Mouse (Mus musculus): ENCODE measurements around the gene Irs2. TPM values are rescaled to one million over a fixed set of nuclear protein-coding genes. Genes with fewer than 3 reads are reported as not detected.

Irs2 gene
- polyA plus RNA-seq, 1 experiment from 2014 or later, result 8.3 TPM

- Histone ChIP-seq H3K4me3 (ENCODE audit: low read depth, low read length) (peak overlapping the region; percentile 14), H3K4me2 (peak overlapping the region; percentile 42), H3K36me3 (ENCODE audit: control insufficient read depth, insufficient read depth, low read length) (peaks cover 30% of the 10 kb centered on the region), H3K4me1 (replicated peaks; ENCODE audit: control insufficient read depth, insufficient read depth, low read length) (peaks cover 78% of the 10 kb centered on the region), H3K9me3 (ENCODE audit: control insufficient read depth, low read length) (no peaks in the 10 kb centered on the region), H3K27ac (ENCODE audit: low read depth, low read length) (peak overlapping the region; percentile 90), H3K27me3 (replicated peaks; ENCODE audit: control insufficient read depth, insufficient read depth, low read length) (no peaks in the 10 kb centered on the region), H3K9ac (ENCODE audit: low read depth, low read length) (peak overlapping the region; percentile 50)
- ATAC-seq (replicated peaks; ENCODE audit: low FRiP score), result 0 out of 2 replicates have a peak, but pooled peaks have one; percentile 15
- no peak for DNase-seq (ENCODE audit: low spot score)
- WGBS, result 62% methylated on average over 2 of the region's 2 CpGs
Observed at GRCm38 (mm10) chr8:10991323-10991722, 16.9 kb downstream of the Irs2 start.

DNA sequence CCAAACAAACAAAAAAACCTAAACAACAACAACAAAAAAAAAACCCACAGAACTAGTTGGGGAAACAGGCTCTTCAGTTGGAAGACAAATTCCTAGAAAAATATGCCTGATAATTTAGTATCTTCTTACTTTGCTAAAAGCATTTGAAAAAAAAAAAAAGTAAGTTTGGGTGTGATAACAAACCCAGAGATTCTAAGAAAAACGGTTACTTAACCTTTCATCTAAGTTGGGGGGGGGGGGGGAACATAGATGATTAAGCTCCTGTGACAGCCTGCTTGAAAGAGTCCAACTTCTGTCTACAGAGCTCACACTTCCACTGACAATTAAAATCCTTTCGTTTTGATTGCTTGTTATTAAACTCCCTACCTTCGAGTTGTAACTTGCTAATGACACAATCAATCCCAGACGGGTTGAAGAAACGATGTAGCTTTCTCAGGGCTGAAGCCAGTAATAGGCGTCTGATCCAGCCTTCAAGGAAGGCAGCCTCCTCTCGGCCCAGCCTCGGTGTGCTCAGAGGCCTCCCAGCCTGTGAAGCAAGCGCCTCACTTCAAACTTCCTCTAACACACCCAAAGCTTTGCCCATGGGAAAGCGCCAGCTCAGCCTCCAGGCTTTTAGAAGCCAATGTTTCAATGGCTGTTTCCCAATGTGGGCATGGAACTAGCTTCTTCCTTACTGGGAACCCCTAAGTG is 17.7 kb downstream of the Irs2 start:
- H3K27me3 ChIP-seq (replicated peaks; ENCODE audit: control insufficient read depth, insufficient read depth, low read length), result no peaks in the 10 kb centered on the region
- H3K36me3 ChIP-seq (ENCODE audit: control insufficient read depth, insufficient read depth, low read length), result peaks cover 38% of the 10 kb centered on the region
- peak overlapping the region; percentile 90 for H3K27ac ChIP-seq (ENCODE audit: low read depth, low read length)
- H3K4me1 ChIP-seq (replicated peaks; ENCODE audit: control insufficient read depth, insufficient read depth, low read length), result peaks cover 77% of the 10 kb centered on the region
- H3K4me3 ChIP-seq (ENCODE audit: low read depth, low read length), result peak overlapping the region; percentile 14
- 29% methylated on average over 10 of the region's 10 CpGs for WGBS
- H3K4me2 ChIP-seq, result peak overlapping the region; percentile 42
- peak; percentile 66 for ATAC-seq (replicated peaks; ENCODE audit: low FRiP score)
- DNase-seq (ENCODE audit: low spot score), result no peak
- H3K9ac ChIP-seq (ENCODE audit: low read depth, low read length), result peak overlapping the region; percentile 50
- no peaks in the 10 kb centered on the region for H3K9me3 ChIP-seq (ENCODE audit: control insufficient read depth, low read length)

DNA sequence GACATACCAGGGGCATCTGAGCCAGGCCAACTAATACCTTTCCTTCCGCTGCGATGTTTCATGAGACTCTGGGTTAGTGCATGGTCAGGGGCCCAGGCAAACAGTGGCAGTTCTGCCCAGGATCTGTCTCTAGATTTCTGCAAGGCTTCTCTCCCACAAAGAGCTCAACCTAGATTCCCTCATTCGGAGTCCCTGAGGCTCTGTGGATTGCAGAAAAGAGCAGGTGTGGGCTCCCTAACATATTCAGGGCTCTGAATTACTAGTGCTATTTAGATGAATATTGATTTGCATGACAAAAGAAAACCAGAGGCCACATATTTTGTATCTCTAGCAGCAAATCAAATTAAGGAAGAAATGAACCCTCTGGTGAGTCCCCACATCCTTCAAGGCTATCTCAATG is 18.3 kb downstream of the Irs2 start:
- Histone ChIP-seq H3K4me2 (peak overlapping the region; percentile 44), H3K27me3 (replicated peaks; ENCODE audit: control insufficient read depth, insufficient read depth, low read length) (no peaks in the 10 kb centered on the region), H3K27ac (ENCODE audit: low read depth, low read length) (peak overlapping the region; percentile 68), H3K4me3 (ENCODE audit: low read depth, low read length) (no peak overlapping the region), H3K9me3 (ENCODE audit: control insufficient read depth, low read length) (no peaks in the 10 kb centered on the region), H3K4me1 (replicated peaks; ENCODE audit: control insufficient read depth, insufficient read depth, low read length) (peaks cover 74% of the 10 kb centered on the region), H3K9ac (ENCODE audit: low read depth, low read length) (peak overlapping the region; percentile 46; the same call in 1 of the 2 replicates), H3K36me3 (ENCODE audit: control insufficient read depth, insufficient read depth, low read length) (peaks cover 39% of the 10 kb centered on the region)
- 88% methylated on average over 3 of the region's 3 CpGs for WGBS
- DNase-seq (ENCODE audit: low spot score) (no peak), ATAC-seq (replicated peaks; ENCODE audit: low FRiP score) (no peak)

GRCm38 (mm10) chr8:10986638-10987037 is 21.6 kb downstream of the Irs2 start:
- WGBS, result 78% methylated on average over 17 of the region's 17 CpGs
- peaks cover 52% of the 10 kb centered on the region for H3K4me1 ChIP-seq (replicated peaks; ENCODE audit: control insufficient read depth, insufficient read depth, low read length)
- H3K9ac ChIP-seq (ENCODE audit: low read depth, low read length), result no peak overlapping the region
- no peaks in the 10 kb centered on the region for H3K27me3 ChIP-seq (replicated peaks; ENCODE audit: control insufficient read depth, insufficient read depth, low read length)
- DNase-seq (ENCODE audit: low spot score) (no peak), ATAC-seq (replicated peaks; ENCODE audit: low FRiP score) (no peak)
- H3K4me3 ChIP-seq (ENCODE audit: low read depth, low read length), result no peak overlapping the region
- peak overlapping the region; percentile 70 for H3K27ac ChIP-seq (ENCODE audit: low read depth, low read length)
- no peak overlapping the region for H3K4me2 ChIP-seq
- H3K36me3 ChIP-seq (ENCODE audit: control insufficient read depth, insufficient read depth, low read length), result peaks cover 39% of the 10 kb centered on the region
- H3K9me3 ChIP-seq (ENCODE audit: control insufficient read depth, low read length), result no peaks in the 10 kb centered on the region

DNA sequence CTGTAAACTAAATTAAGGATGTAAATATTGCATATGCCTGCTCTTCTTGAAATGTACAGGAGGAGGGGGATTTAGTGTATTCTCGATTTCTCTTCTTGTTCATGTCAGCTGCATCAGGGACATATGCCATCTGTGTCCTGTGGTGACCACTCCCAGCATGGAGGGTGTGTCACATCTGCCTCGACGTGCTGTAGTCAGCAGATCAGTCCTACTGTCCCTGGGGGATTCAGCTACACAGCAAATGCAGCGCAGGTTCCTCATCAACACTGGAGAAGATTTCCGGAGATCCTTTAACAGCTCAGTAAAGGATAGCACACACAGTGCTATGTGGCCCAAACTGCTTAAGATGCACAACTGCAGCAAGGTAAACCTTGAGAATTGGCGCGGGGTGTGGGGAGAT is 23.2 kb downstream of the Irs2 start:
- Histone ChIP-seq H3K27me3 (replicated peaks; ENCODE audit: control insufficient read depth, insufficient read depth, low read length) (no peaks in the 10 kb centered on the region), H3K4me1 (replicated peaks; ENCODE audit: control insufficient read depth, insufficient read depth, low read length) (peaks cover 44% of the 10 kb centered on the region), H3K36me3 (ENCODE audit: control insufficient read depth, insufficient read depth, low read length) (peaks cover 39% of the 10 kb centered on the region), H3K4me3 (ENCODE audit: low read depth, low read length) (no peak overlapping the region), H3K9me3 (ENCODE audit: control insufficient read depth, low read length) (no peaks in the 10 kb centered on the region), H3K27ac (ENCODE audit: low read depth, low read length) (no peak overlapping the region), H3K9ac (ENCODE audit: low read depth, low read length) (no peak overlapping the region), H3K4me2 (no peak overlapping the region)
- ATAC-seq (replicated peaks; ENCODE audit: low FRiP score) (no peak), DNase-seq (ENCODE audit: low spot score) (no peak)
- WGBS, result 77% methylated on average over 7 of the region's 7 CpGs

DNA sequence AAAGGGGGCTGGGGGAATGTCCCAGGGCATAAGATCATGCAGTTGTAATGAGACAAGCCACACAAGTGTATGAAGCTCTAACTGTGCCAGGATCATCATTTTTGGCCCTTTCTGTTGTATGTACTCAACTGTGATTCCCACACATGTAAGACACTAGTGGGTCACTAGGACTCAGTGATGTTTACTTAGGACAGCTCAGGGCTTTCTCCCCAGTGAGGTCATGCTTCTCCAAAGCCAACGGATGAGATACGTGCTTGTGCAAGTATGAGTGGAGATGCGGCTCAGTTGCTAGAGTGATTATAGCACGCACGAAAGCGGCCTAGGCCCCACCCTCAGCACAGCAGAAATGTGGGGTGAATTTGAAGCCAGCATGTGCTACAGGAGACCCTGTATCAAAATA is 27.4 kb downstream of the Irs2 start:
- Histone ChIP-seq H3K4me2 (no peak overlapping the region), H3K4me3 (ENCODE audit: low read depth, low read length) (no peak overlapping the region), H3K9me3 (ENCODE audit: control insufficient read depth, low read length) (no peaks in the 10 kb centered on the region), H3K9ac (ENCODE audit: low read depth, low read length) (no peak overlapping the region), H3K36me3 (ENCODE audit: control insufficient read depth, insufficient read depth, low read length) (peaks cover 15% of the 10 kb centered on the region), H3K4me1 (replicated peaks; ENCODE audit: control insufficient read depth, insufficient read depth, low read length) (peaks cover 38% of the 10 kb centered on the region), H3K27me3 (replicated peaks; ENCODE audit: control insufficient read depth, insufficient read depth, low read length) (no peaks in the 10 kb centered on the region), H3K27ac (ENCODE audit: low read depth, low read length) (no peak overlapping the region)
- no peak for ATAC-seq (replicated peaks; ENCODE audit: low FRiP score)
- no peak for DNase-seq (ENCODE audit: low spot score)
- WGBS, result 92% methylated on average over 6 of the region's 6 CpGs

DNA sequence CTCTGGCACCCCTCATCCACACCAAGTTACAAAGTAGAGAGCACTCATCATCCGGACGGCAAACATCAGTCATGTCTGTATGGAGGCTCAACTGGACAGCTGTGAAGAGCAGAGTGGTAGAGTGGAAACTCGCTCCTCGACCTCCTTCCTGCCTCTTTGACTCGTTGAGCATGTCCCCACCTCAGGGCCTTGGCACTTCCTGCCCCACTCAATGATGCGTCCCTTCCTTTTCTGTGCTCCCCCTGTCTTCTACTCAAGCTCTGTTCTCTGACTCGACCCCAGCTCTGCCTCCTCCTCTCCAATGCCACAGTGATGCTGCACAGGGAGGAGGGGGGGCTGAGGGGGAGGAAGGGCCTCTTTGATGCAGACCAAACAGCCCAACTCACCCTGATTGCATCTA is 28.3 kb downstream of the Irs2 start:
- peaks cover 8% of the 10 kb centered on the region; the same call in 1 of the 2 replicates for H3K36me3 ChIP-seq (ENCODE audit: control insufficient read depth, insufficient read depth, low read length)
- H3K4me2 ChIP-seq, result no peak overlapping the region
- WGBS, result 34% methylated on average over 7 of the region's 7 CpGs

DNA sequence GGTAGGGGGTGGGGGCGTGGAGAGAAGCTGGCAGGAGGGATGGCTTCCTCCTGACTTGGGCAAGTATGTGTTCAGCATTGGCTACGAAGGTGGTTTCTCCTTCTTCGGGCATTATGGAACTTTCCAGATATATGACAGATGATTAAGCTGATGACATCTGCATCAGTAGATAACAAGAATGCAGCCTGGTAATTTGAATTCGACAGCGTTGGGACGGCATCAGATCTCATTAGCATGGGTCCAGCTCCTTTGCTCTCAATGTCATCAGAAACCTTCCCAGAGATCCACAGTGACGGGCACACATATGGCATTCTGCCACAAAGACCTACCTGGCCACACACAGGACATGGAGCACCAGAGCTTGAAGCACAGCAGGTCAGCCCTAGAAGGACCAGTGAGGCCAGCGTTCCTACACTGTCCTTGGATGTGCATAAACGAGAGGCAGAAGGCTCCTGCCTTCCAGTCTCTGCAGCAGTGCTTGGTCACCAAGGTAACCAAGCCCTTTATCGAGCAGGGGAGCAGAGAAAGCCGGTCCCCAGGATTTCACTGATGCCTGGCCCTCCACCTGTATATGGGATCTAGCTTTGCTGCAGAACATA is 29.0 kb downstream of the Irs2 start:
- Histone ChIP-seq H3K27ac (ENCODE audit: low read depth, low read length) (no peak overlapping the region), H3K27me3 (replicated peaks; ENCODE audit: control insufficient read depth, insufficient read depth, low read length) (no peaks in the 10 kb centered on the region), H3K4me3 (ENCODE audit: low read depth, low read length) (no peak overlapping the region), H3K36me3 (ENCODE audit: control insufficient read depth, insufficient read depth, low read length) (peaks cover 4% of the 10 kb centered on the region; the same call in 1 of the 2 replicates), H3K4me2 (no peak overlapping the region), H3K9me3 (ENCODE audit: control insufficient read depth, low read length) (no peaks in the 10 kb centered on the region), H3K4me1 (replicated peaks; ENCODE audit: control insufficient read depth, insufficient read depth, low read length) (peaks cover 46% of the 10 kb centered on the region), H3K9ac (ENCODE audit: low read depth, low read length) (no peak overlapping the region)
- ATAC-seq (replicated peaks; ENCODE audit: low FRiP score) (no peak), DNase-seq (ENCODE audit: low spot score) (no peak)
- WGBS, result 67% methylated on average over 11 of the region's 11 CpGs

More for the DNA sequence above, 28.3 kb downstream of the Irs2 start:
- Histone ChIP-seq H3K4me1 (replicated peaks; ENCODE audit: control insufficient read depth, insufficient read depth, low read length) (peaks cover 44% of the 10 kb centered on the region), H3K27me3 (replicated peaks; ENCODE audit: control insufficient read depth, insufficient read depth, low read length) (no peaks in the 10 kb centered on the region), H3K4me3 (ENCODE audit: low read depth, low read length) (no peak overlapping the region), H3K9ac (ENCODE audit: low read depth, low read length) (no peak overlapping the region), H3K9me3 (ENCODE audit: control insufficient read depth, low read length) (no peaks in the 10 kb centered on the region), H3K27ac (ENCODE audit: low read depth, low read length) (no peak overlapping the region)
- no peak for ATAC-seq (replicated peaks; ENCODE audit: low FRiP score)
- no peak for DNase-seq (ENCODE audit: low spot score)

- H3K27ac ChIP-seq (ENCODE audit: low read depth, low read length), result peak overlapping the region; percentile 46; the same call in 1 of the 2 replicates
- H3K9ac ChIP-seq (ENCODE audit: low read depth, low read length), result no peak overlapping the region
- no peak overlapping the region for H3K4me2 ChIP-seq
- DNase-seq (ENCODE audit: low spot score) (no peak), ATAC-seq (replicated peaks; ENCODE audit: low FRiP score) (no peak)
- 75% methylated on average over 21 of the region's 21 CpGs for WGBS
- H3K27me3 ChIP-seq (replicated peaks; ENCODE audit: control insufficient read depth, insufficient read depth, low read length), result no peaks in the 10 kb centered on the region
- H3K4me1 ChIP-seq (replicated peaks; ENCODE audit: control insufficient read depth, insufficient read depth, low read length), result peaks cover 46% of the 10 kb centered on the region
- no peak overlapping the region for H3K4me3 ChIP-seq (ENCODE audit: low read depth, low read length)
- no peaks in the 10 kb centered on the region for H3K9me3 ChIP-seq (ENCODE audit: control insufficient read depth, low read length)
- H3K36me3 ChIP-seq (ENCODE audit: control insufficient read depth, insufficient read depth, low read length), result no peaks in the 10 kb centered on the region; the same call in 1 of the 2 replicates
Observed at GRCm38 (mm10) chr8:10978377-10978776, 29.9 kb downstream of the Irs2 start.
